Mouse (Mus musculus) heart, embryonic 15.5 days (tissue): ENCODE measurements around the gene Slc35c2. TPM values are rescaled to one million over a fixed set of nuclear protein-coding genes. Genes with fewer than 3 reads are reported as not detected.

ENCODE experiments used
- ATAC-seq: fragments of 200-750 bp; cut with Nextera tagmentation; replicated peaks from 2 replicates; pipeline ENCODE4 v1.8.0; 2017; ENCODE audit warnings: low read depth, moderate TSS enrichment; ENCODE audit not compliant: insufficient number of reproducible peaks, insufficient read depth, low FRiP score
- H3K27ac ChIP-seq: fragments of 300-500 bp; sonication (generic); 2 replicates; pipeline ENCODE4 v1.5.1; 2015; ENCODE audit warnings: mild to moderate bottlenecking, inconsistent platforms
- H3K27me3 ChIP-seq: fragments of 300-500 bp; sonication (generic); 2 replicates; pipeline ENCODE4 v1.6.1; 2015; ENCODE audit warnings: inconsistent platforms
- H3K36me3 ChIP-seq: fragments of 300-500 bp; sonication (generic); 2 replicates; pipeline ENCODE4 v1.6.1; 2015; ENCODE audit warnings: mild to moderate bottlenecking, inconsistent platforms
- H3K4me1 ChIP-seq: fragments of 300-500 bp; sonication (generic); replicated peaks from 2 replicates; pipeline ENCODE4 v1.6.1; 2015; ENCODE audit warnings: inconsistent platforms
- H3K4me2 ChIP-seq: fragments of 300-500 bp; sonication (generic); 2 replicates; pipeline ENCODE4 v1.6.1; 2015; ENCODE audit warnings: inconsistent platforms, mild to moderate bottlenecking, moderate library complexity
- H3K4me3 ChIP-seq: fragments of 300-500 bp; sonication (generic); 2 replicates; pipeline ENCODE4 v1.5.1; 2015; ENCODE audit warnings: mild to moderate bottlenecking, inconsistent platforms
- H3K9ac ChIP-seq: fragments of 300-500 bp; sonication (generic); 2 replicates; pipeline ENCODE4 v1.6.1; 2015; ENCODE audit warnings: mild to moderate bottlenecking, inconsistent platforms
- H3K9me3 ChIP-seq: fragments of 300-500 bp; sonication (generic); replicated peaks from 2 replicates; pipeline ENCODE4 v1.6.1; 2016; ENCODE audit warnings: inconsistent platforms
- WGBS: fragments of 180-500 bp; shearing (Covaris S2); methylation state at CpG from one replicate; pipeline ENCODE4 v1.1.7; 2015; ENCODE audit warnings: mixed read lengths; 5-methylcytosine and 5-hydroxymethylcytosine counted together
- polyA plus RNA-seq: library from polyadenylated mRNA; unstranded; fragments of >200 nt; fragmentation: Nextera tagmentation; extraction: Ambion mirVana; gene quantifications from 2 replicates; pipeline ENCODE4 v1.2.1, GENCODE M21; 2015

Gene Slc35c2
- polyA plus RNA-seq, 1 experiment from 2014 or later: 32.1 TPM

- no peaks in the 10 kb centered on the region for H3K36me3 ChIP-seq
- no peak overlapping the region for H3K4me3 ChIP-seq
- H3K27me3 ChIP-seq: peaks cover 89% of the 10 kb centered on the region
- ATAC-seq: no peak
- H3K27ac ChIP-seq: no peak overlapping the region
- no peak overlapping the region for H3K9ac ChIP-seq
- H3K4me1 ChIP-seq: no peaks in the 10 kb centered on the region
- H3K4me2 ChIP-seq: no peak overlapping the region
- WGBS: 79% methylated on average over 8 of the region's 8 CpGs
- H3K9me3 ChIP-seq: no peaks in the 10 kb centered on the region
Observed at GRCm38 (mm10) chr2:165252381-165252780, 35.3 kb downstream of the Slc35c2 start.

GRCm38 (mm10) chr2:165250903-165251302, 36.8 kb downstream of the Slc35c2 start:
- Histone ChIP-seq H3K4me3 (no peak overlapping the region), H3K4me1 (no peaks in the 10 kb centered on the region), H3K36me3 (no peaks in the 10 kb centered on the region), H3K9ac (no peak overlapping the region), H3K27ac (no peak overlapping the region), H3K4me2 (no peak overlapping the region), H3K27me3 (peaks cover 88% of the 10 kb centered on the region), H3K9me3 (no peaks in the 10 kb centered on the region)
- no peak for ATAC-seq
- 39% methylated on average over 1 of the region's 1 CpGs for WGBS

- no peak for ATAC-seq
- H3K4me1 ChIP-seq: no peaks in the 10 kb centered on the region
- H3K36me3 ChIP-seq: no peaks in the 10 kb centered on the region
- H3K27ac ChIP-seq: no peak overlapping the region
- no peaks in the 10 kb centered on the region for H3K9me3 ChIP-seq
- H3K9ac ChIP-seq: no peak overlapping the region
- 21% methylated on average over 3 of the region's 3 CpGs for WGBS
- peaks cover 88% of the 10 kb centered on the region for H3K27me3 ChIP-seq
- no peak overlapping the region for H3K4me3 ChIP-seq
- H3K4me2 ChIP-seq: no peak overlapping the region
Observed at GRCm38 (mm10) chr2:165248967-165249366, 38.7 kb downstream of the Slc35c2 start.

GRCm38 (mm10) chr2:165246349-165246748, 41.3 kb downstream of the Slc35c2 start:
- H3K4me3 ChIP-seq: no peak overlapping the region
- H3K4me1 ChIP-seq: no peaks in the 10 kb centered on the region
- WGBS: 22% methylated on average over 11 of the region's 11 CpGs

GRCm38 (mm10) chr2:165243122-165243720, 44.4 kb downstream of the Slc35c2 start:
- H3K4me1 ChIP-seq: peaks cover 4% of the 10 kb centered on the region; the same call in 1 of the 2 replicates
- WGBS: 6% methylated on average over 11 of the region's 11 CpGs
- H3K36me3 ChIP-seq: no peaks in the 10 kb centered on the region
- no peak overlapping the region for H3K4me3 ChIP-seq
- no peak overlapping the region for H3K27ac ChIP-seq
- H3K9me3 ChIP-seq: no peaks in the 10 kb centered on the region
- H3K4me2 ChIP-seq: no peak overlapping the region
- H3K27me3 ChIP-seq: peaks cover 98% of the 10 kb centered on the region
- no peak overlapping the region for H3K9ac ChIP-seq
- ATAC-seq: no peak

More at GRCm38 (mm10) chr2:165246349-165246748, 41.3 kb downstream of the Slc35c2 start:
- Histone ChIP-seq H3K27ac (no peak overlapping the region), H3K36me3 (no peaks in the 10 kb centered on the region), H3K4me2 (no peak overlapping the region), H3K27me3 (peaks cover 90% of the 10 kb centered on the region), H3K9ac (no peak overlapping the region), H3K9me3 (no peaks in the 10 kb centered on the region)
- no peak for ATAC-seq

GRCm38 (mm10) chr2:165242575-165242974, 45.1 kb downstream of the Slc35c2 start:
- Histone ChIP-seq H3K4me2 (no peak overlapping the region), H3K36me3 (no peaks in the 10 kb centered on the region), H3K4me3 (no peak overlapping the region), H3K9ac (no peak overlapping the region), H3K9me3 (no peaks in the 10 kb centered on the region), H3K27ac (no peak overlapping the region), H3K4me1 (peaks cover 4% of the 10 kb centered on the region; the same call in 1 of the 2 replicates), H3K27me3 (peaks cover 98% of the 10 kb centered on the region)
- WGBS: 3% methylated on average over 13 of the region's 13 CpGs
- no peak for ATAC-seq

- peaks cover 97% of the 10 kb centered on the region for H3K27me3 ChIP-seq
- no peak for ATAC-seq
- H3K4me2 ChIP-seq: no peak overlapping the region
- H3K4me1 ChIP-seq: peaks cover 4% of the 10 kb centered on the region; the same call in 1 of the 2 replicates
- 42% methylated on average over 7 of the region's 7 CpGs for WGBS
- no peaks in the 10 kb centered on the region for H3K9me3 ChIP-seq
- H3K4me3 ChIP-seq: no peak overlapping the region
- H3K9ac ChIP-seq: no peak overlapping the region
- H3K27ac ChIP-seq: no peak overlapping the region
- H3K36me3 ChIP-seq: no peaks in the 10 kb centered on the region
Observed at GRCm38 (mm10) chr2:165241786-165242185, 45.9 kb downstream of the Slc35c2 start.

- Histone ChIP-seq H3K9me3 (no peaks in the 10 kb centered on the region), H3K9ac (no peak overlapping the region), H3K36me3 (no peaks in the 10 kb centered on the region), H3K4me2 (no peak overlapping the region), H3K27ac (no peak overlapping the region), H3K4me1 (peaks cover 4% of the 10 kb centered on the region; the same call in 1 of the 2 replicates), H3K4me3 (no peak overlapping the region), H3K27me3 (peaks cover 99% of the 10 kb centered on the region)
- ATAC-seq: no peak
- WGBS: 14% methylated on average over 8 of the region's 8 CpGs
Observed at GRCm38 (mm10) chr2:165240371-165240770, 47.3 kb downstream of the Slc35c2 start.

- WGBS: 10% methylated on average over 15 of the region's 15 CpGs
- Histone ChIP-seq H3K27me3 (peaks cover 99% of the 10 kb centered on the region), H3K4me2 (no peak overlapping the region), H3K9me3 (no peaks in the 10 kb centered on the region), H3K4me1 (peaks cover 11% of the 10 kb centered on the region), H3K36me3 (no peaks in the 10 kb centered on the region), H3K4me3 (no peak overlapping the region), H3K27ac (no peak overlapping the region), H3K9ac (no peak overlapping the region)
- no peak for ATAC-seq
Observed at GRCm38 (mm10) chr2:165239533-165240144, 48.0 kb downstream of the Slc35c2 start.

- Histone ChIP-seq H3K4me2 (no peak overlapping the region), H3K27me3 (peaks cover 99% of the 10 kb centered on the region), H3K9me3 (no peaks in the 10 kb centered on the region), H3K9ac (no peak overlapping the region), H3K4me1 (peaks cover 21% of the 10 kb centered on the region), H3K27ac (no peak overlapping the region), H3K36me3 (no peaks in the 10 kb centered on the region), H3K4me3 (no peak overlapping the region)
- WGBS: 9% methylated on average over 12 of the region's 12 CpGs
- no peak for ATAC-seq
Observed at GRCm38 (mm10) chr2:165238416-165239145, 49.1 kb downstream of the Slc35c2 start.

GRCm38 (mm10) chr2:165234613-165235291, 52.9 kb downstream of the Slc35c2 start, which contains the start of gene Cdh22:
Gene Cdh22 (minus strand): TSS chr2:165234853.
- peak; percentile 41; the same call in 1 of the 2 replicates for ATAC-seq
- peak within 1 kb of the TSS; percentile 98 for H3K4me2 ChIP-seq
- peak within 1 kb of the TSS; percentile 59 for H3K4me3 ChIP-seq
- no peak within 1 kb of the TSS for H3K27ac ChIP-seq
- no peaks in the 10 kb centered on the region for H3K9me3 ChIP-seq
- peaks cover 20% of the 10 kb centered on the region for H3K4me1 ChIP-seq
- H3K36me3 ChIP-seq: no peaks in the 10 kb centered on the region
- peaks cover 98% of the 10 kb centered on the region for H3K27me3 ChIP-seq
- WGBS: 1% methylated on average over 48 of the region's 60 CpGs
- H3K9ac ChIP-seq: peak within 1 kb of the TSS; percentile 54
